Mouse (Mus musculus) kidney, adult 18-20 months (tissue): ENCODE results near the gene Rbck1.
"Not testable (repeated sequence)": the region's sequence is repeated elsewhere in the genome, so short reads cannot be mapped to it uniquely, and the experiment has no call there.

ENCODE experiments used
- DNase-seq: peaks from one replicate; pipeline ENCODE4 v3.0.0; 2021

Gene Rbck1

DNA sequence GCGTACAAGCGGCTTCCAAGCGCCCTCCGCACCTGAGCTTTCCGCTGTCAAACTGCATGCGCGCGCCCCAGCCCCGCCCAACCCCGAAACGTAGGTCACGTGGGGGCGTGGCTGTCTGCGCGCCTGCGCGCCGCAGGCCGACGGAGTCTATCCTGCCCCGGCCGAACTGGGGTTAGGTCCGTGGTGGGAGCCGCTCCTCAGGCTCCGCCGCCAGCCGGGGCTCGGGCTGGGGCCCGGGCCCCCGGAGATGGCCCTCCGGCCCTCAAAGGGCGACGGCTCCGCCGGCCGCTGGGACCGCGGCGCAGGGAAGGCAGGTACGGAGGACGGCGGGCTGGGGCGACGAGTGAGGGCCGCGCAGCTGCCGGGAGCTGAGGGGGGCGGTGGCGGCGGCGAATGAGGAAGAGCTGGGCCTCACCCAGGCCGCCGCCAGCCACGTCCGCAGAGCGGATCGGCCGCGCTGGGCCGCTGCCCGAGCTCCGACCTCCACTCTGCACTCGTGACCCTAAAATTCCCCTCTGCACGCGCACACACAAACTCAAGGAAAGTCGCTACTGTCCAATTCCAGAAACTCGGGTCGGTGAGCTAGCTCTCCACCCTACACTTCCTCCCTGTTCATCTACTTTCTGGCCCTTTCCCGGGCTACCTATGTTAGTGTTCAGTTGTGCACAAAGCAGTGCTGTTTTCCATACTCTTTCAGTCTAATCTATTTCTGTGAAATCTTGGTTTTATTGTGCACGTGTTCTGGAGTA, 38.6 kb downstream of the Rbck1 start, which contains the start of gene Tbc1d20:
Tbc1d20 (plus strand) TSS at position 102 of the 749 bp plus-strand sequence.
- peak; percentile 94 for DNase-seq

DNA sequence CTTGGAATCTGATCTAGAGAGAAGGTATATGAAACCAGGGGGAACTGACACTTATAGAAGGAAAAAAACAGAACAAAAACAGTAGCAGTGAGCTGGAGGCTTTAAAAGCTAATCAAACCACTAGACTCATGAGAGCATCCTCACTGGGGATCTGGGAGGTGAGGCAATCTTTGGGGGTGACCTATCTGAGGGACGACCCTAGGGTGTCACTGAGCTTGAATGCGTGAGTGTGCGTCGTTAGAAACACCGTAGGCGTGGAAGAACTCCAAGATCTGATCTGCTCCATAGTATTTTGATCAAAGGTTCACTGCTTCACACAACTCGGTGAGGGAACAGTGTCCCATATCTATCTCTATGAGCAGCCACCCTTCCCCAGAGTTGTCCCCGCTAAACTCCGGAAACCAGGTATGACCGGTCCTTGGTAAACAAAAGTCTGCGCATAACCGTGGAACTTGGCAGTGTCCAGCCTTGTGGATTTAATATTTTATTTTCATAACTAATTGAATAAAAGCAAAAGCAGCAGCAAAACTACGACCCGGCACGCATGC, 39.2 kb downstream of the Rbck1 start:
- DNase-seq: no peak

DNA sequence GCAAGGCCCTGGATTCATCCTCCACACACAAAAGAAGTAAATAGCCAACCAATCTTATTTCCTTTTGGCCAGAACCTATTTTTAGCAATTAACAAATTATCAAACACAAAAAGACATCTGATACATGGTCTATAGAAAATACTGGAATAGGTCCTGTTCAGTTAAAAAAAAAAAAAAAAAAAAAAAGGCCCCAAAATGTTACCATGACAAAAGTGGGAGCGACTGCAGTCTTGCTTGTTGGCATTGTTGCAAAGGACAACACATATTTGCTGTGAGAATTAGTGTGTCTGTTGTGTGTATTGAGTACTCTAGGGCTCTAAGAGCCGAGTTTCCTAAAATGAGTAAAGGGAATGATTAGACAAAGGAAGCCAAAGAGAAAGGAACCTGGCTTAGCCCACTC, 40.0 kb downstream of the Rbck1 start:
- no peak for DNase-seq

DNA sequence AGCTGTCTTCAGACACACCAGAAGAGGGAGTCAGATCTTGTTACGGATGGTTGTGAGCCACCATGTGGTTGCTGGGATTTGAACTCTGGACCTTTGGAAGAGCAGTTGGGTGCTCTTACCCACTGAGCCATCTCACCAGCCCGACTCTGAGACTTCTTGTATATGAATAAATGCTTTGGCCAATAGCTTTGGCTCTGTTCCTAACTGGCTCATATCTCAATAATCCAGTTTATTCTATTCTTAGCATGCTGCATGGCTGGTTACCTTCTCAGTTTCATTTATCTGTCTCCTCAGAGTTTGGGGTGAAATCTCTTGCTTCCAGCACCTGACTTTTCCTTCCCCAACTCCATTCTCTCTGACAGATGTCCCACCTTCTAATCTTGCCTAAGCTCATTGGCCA, 42.8 kb downstream of the Rbck1 start:
- DNase-seq: not testable (repeated sequence)

DNA sequence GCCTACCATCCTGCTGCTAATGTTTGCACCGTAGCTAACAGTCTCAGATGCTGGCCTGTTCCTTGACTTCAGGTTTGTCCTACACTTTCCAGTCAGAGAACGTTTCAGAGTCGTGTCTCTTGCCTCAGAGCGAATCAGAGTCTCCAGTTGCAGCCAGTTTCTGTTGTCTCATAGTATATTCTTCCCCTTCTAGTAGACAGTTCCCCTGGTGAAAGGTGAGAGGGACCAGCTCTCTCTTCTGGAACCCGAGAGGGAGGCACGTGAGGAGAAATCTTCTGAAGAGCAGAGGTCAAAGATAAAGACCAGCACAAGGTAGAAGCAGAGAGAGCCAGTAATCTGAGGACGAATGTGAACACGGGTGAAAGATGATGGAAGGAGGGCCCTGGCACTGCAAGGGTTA, 44.4 kb downstream of the Rbck1 start:
- DNase-seq: no peak

DNA sequence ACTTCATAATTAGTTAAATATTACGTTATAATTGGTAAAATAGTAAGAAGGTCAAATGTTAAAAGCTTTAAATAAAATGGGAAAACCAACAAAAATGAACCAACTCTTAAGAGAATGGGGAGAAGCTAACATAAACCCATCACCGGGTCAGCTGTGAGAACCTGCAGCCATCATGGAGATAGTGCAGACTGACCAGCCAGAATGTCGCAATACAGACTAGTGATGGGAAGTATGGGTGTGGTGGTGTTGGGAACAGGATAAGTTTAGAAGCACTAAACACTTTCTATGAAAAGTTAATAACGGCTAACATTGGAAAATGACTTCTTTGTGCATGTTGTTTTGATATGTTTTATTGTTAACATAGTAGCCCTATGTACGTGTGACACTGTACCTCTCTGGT, 44.9 kb downstream of the Rbck1 start:
- DNase-seq: no peak

DNA sequence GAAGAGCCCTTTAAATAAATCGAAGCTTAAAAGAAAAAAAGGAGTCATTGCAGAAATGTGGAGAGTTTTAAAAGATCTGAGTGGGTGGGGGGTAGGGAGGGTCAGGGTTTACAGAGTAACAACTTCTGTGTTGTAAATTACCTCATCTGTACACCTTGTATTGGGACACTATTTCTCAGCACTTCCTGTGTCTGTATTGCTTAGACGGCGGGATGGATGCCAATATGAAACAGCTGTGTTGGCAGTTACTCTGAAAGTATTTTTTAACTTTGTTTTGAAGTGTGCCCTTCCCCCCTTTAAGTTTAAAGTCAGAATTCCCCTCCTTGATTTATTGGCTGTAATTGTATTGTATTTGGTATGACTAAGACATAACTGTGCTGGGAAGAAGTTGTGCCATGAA, 51.0 kb downstream of the Rbck1 start:
- DNase-seq: no peak

DNA sequence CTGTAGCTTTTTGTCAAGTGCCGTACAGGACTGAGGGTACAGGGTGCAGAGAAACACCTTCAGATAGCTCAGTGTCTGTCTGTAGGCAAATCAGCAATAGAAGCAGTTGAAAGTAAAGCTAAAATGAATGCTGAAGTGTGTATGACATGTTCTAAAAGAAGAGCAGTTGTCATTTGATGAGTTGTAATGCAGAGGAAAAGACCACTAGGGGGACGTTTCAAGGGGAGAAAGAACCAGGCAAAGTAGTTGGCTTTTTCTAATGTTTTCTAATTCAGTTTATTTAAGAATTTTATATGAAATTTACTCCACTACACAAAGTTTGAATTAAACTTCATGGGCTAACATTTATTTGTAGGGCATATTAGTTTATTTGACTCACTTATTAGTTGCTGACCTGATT, 58.8 kb downstream of the Rbck1 start:
- no peak for DNase-seq
